Mouse (Mus musculus) bone marrow, adult 2 months (tissue): ENCODE data around the gene Kiss1r.
A peak's percentile ranks its signal among the peaks of the same experiment; 100 is the strongest.

Experiments used
- CTCF ChIP-seq: fragments of 200-500 bp; IDR thresholded peaks from 2 replicates; pipeline ENCODE4 v1.5.1; 2011; ENCODE audit warnings: low read length, control low read depth; ENCODE audit not compliant: control insufficient read depth, insufficient read depth
- POLR2A ChIP-seq: fragments of 200-500 bp; IDR thresholded peaks from 2 replicates; pipeline ENCODE4 v1.6.1; 2011; ENCODE audit warnings: low read depth, mild to moderate bottlenecking, control low read depth, low read length, borderline replicate concordance; ENCODE audit not compliant: control insufficient read depth

DNA sequence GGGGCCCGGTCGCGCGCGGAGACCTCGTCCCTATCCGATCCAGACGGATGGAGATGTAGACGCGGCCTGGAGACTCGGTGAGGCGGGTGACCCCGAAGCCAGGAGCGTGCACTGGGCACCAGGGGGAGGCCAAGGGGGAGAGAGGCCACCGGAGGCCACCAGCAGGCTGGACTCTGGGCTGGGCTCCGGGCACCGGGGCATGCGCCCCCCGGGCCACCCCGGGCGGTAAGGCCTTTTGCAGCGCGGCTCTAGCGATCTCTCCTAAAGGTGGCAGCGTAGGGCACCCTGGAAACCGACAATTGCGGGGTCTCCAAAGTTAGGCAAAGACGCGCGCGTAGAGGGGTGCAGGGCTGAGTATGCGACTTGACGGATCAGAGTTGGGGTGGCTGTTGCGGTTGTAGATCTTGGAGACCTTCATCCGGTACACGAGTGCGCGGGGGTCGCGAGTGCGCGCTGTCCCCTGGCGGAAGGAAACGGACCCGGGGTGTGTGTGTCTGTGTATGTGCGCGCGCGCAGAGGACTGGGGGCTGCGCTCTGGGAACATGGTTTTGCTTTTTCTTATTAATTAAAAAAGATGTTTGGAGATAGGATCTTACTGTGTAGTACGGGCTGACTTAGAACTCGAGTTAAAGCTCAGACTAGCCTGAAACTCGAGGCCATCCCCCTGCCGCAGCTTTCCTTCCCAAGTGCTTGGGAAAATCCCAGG lies 10.7 kb downstream of the Kiss1r start:
- TF ChIP-seq POLR2A = peak; percentile 5; the same call in 1 of the 2 replicates
- no peak for TF ChIP-seq CTCF
